Mouse (Mus musculus): ENCODE data around the gene Popdc2. TPM values are rescaled to one million over a fixed set of nuclear protein-coding genes. Genes with fewer than 3 reads are reported as not detected.
"Not testable (repeated sequence)": the region's sequence is repeated elsewhere in the genome, so short reads cannot be mapped to it uniquely, and the experiment has no call there.

The Popdc2 gene
- 14.8 and 15.4 TPM in 2 replicates for polyA plus RNA-seq (2015; fragmentation: Nextera tagmentation; extraction: Ambion mirVana)

- Histone ChIP-seq H3K4me3 (replicated peaks) (peak within 1 kb of the TSS; percentile 28), H3K4me1 (replicated peaks) (peaks cover 10% of the 10 kb centered on the region; the same call in 1 of the 2 replicates), H3K36me3 (no peaks in the 10 kb centered on the region), H3K27ac (peak within 1 kb of the TSS; percentile 27), H3K9me3 (no peaks in the 10 kb centered on the region), H3K9ac (peak within 1 kb of the TSS; percentile 28), H3K4me2 (replicated peaks) (peak within 1 kb of the TSS; percentile 46), H3K27me3 (replicated peaks) (no peaks in the 10 kb centered on the region)
- peak; percentile 42; the same call in 1 of the 2 replicates for ATAC-seq
- 17% methylated on average over 10 of the region's 10 CpGs for WGBS
Measured at GRCm38 (mm10) chr16:38361933-38362332, at the start of gene Popdc2. Gene Popdc2, plus strand, starts transcription at chr16:38362209.

GRCm38 (mm10) chr16:38318492-38318891, 43.5 kb upstream of the Popdc2 start:
- 77% methylated on average over 9 of the region's 9 CpGs for WGBS
- H3K9ac ChIP-seq = no peak overlapping the region
- no peak overlapping the region for H3K4me2 ChIP-seq (replicated peaks)
- no peaks in the 10 kb centered on the region for H3K27me3 ChIP-seq (replicated peaks)
- H3K4me1 ChIP-seq (replicated peaks) = no peaks in the 10 kb centered on the region
- H3K9me3 ChIP-seq = no peaks in the 10 kb centered on the region
- no peak overlapping the region for H3K4me3 ChIP-seq (replicated peaks)
- no peak for ATAC-seq
- H3K36me3 ChIP-seq = no peaks in the 10 kb centered on the region
- no peak overlapping the region for H3K27ac ChIP-seq

GRCm38 (mm10) chr16:38319087-38319486, 42.9 kb upstream of the Popdc2 start:
- no peak overlapping the region for H3K4me3 ChIP-seq (replicated peaks)
- 88% methylated on average over 4 of the region's 4 CpGs for WGBS
- no peak overlapping the region for H3K9ac ChIP-seq
- H3K4me2 ChIP-seq (replicated peaks) = no peak overlapping the region
- no peaks in the 10 kb centered on the region for H3K4me1 ChIP-seq (replicated peaks)
- H3K27me3 ChIP-seq (replicated peaks) = no peaks in the 10 kb centered on the region
- no peak overlapping the region for H3K27ac ChIP-seq
- no peaks in the 10 kb centered on the region for H3K9me3 ChIP-seq
- no peaks in the 10 kb centered on the region for H3K36me3 ChIP-seq
- no peak for ATAC-seq

- H3K4me3 ChIP-seq (replicated peaks) = no peak overlapping the region
- no peak overlapping the region for H3K9ac ChIP-seq
- H3K4me1 ChIP-seq (replicated peaks) = no peaks in the 10 kb centered on the region
- ATAC-seq = peak; percentile 28; the same call in 1 of the 2 replicates
- no peaks in the 10 kb centered on the region for H3K27me3 ChIP-seq (replicated peaks)
- no peaks in the 10 kb centered on the region for H3K36me3 ChIP-seq
- WGBS = 32% methylated on average over 17 of the region's 17 CpGs
- H3K27ac ChIP-seq = no peak overlapping the region
- H3K4me2 ChIP-seq (replicated peaks) = peak overlapping the region; percentile 41; the same call in 1 of the 2 replicates
- no peaks in the 10 kb centered on the region for H3K9me3 ChIP-seq
Measured at GRCm38 (mm10) chr16:38321452-38321935, 40.5 kb upstream of the Popdc2 start.

GRCm38 (mm10) chr16:38324311-38324710, 37.7 kb upstream of the Popdc2 start:
- no peak overlapping the region for H3K4me2 ChIP-seq (replicated peaks)
- H3K27me3 ChIP-seq (replicated peaks) = no peaks in the 10 kb centered on the region
- no peaks in the 10 kb centered on the region for H3K9me3 ChIP-seq
- H3K9ac ChIP-seq = no peak overlapping the region
- H3K27ac ChIP-seq = no peak overlapping the region
- WGBS = 88% methylated on average over 15 of the region's 15 CpGs
- no peaks in the 10 kb centered on the region for H3K4me1 ChIP-seq (replicated peaks)
- ATAC-seq = no peak
- no peak overlapping the region for H3K4me3 ChIP-seq (replicated peaks)
- no peaks in the 10 kb centered on the region for H3K36me3 ChIP-seq

GRCm38 (mm10) chr16:38326778-38327397, 35.1 kb upstream of the Popdc2 start:
- Histone ChIP-seq H3K9me3 (no peaks in the 10 kb centered on the region), H3K4me3 (replicated peaks) (no peak overlapping the region), H3K9ac (no peak overlapping the region), H3K36me3 (no peaks in the 10 kb centered on the region), H3K27me3 (replicated peaks) (no peaks in the 10 kb centered on the region), H3K4me2 (replicated peaks) (no peak overlapping the region), H3K4me1 (replicated peaks) (no peaks in the 10 kb centered on the region), H3K27ac (no peak overlapping the region)
- 86% methylated on average over 11 of the region's 11 CpGs for WGBS
- ATAC-seq = no peak

GRCm38 (mm10) chr16:38329340-38329739, 32.7 kb upstream of the Popdc2 start:
- Histone ChIP-seq H3K27ac (no peak overlapping the region), H3K9me3 (no peaks in the 10 kb centered on the region), H3K4me3 (replicated peaks) (no peak overlapping the region), H3K27me3 (replicated peaks) (no peaks in the 10 kb centered on the region), H3K36me3 (no peaks in the 10 kb centered on the region), H3K4me1 (replicated peaks) (no peaks in the 10 kb centered on the region), H3K9ac (no peak overlapping the region), H3K4me2 (replicated peaks) (no peak overlapping the region)
- 90% methylated on average over 3 of the region's 3 CpGs for WGBS
- ATAC-seq = no peak

- Histone ChIP-seq H3K27ac (no peak overlapping the region), H3K4me3 (replicated peaks) (no peak overlapping the region), H3K9me3 (no peaks in the 10 kb centered on the region), H3K4me1 (replicated peaks) (no peaks in the 10 kb centered on the region), H3K27me3 (replicated peaks) (no peaks in the 10 kb centered on the region), H3K9ac (no peak overlapping the region), H3K4me2 (replicated peaks) (no peak overlapping the region), H3K36me3 (no peaks in the 10 kb centered on the region)
- 30% methylated on average over 6 of the region's 6 CpGs for WGBS
- ATAC-seq = peak; percentile 87
Measured at GRCm38 (mm10) chr16:38334431-38334830, 27.6 kb upstream of the Popdc2 start.

GRCm38 (mm10) chr16:38338077-38338476, 23.9 kb upstream of the Popdc2 start:
- H3K9me3 ChIP-seq; H3K27me3 ChIP-seq (replicated peaks); H3K9ac ChIP-seq; H3K36me3 ChIP-seq; H3K27ac ChIP-seq; H3K4me1 ChIP-seq (replicated peaks); ATAC-seq; H3K4me3 ChIP-seq (replicated peaks); H3K4me2 ChIP-seq (replicated peaks): not testable (repeated sequence)
- 85% methylated on average over 4 of the region's 4 CpGs for WGBS

- no peaks in the 10 kb centered on the region for H3K9me3 ChIP-seq
Measured at GRCm38 (mm10) chr16:38341396-38342324, 20.3 kb upstream of the Popdc2 start, which contains the start of gene Maats1. Gene Maats1, minus strand, starts transcription at chr16:38342143.

GRCm38 (mm10) chr16:38344941-38345725, 16.9 kb upstream of the Popdc2 start:
- H3K27ac ChIP-seq = no peak overlapping the region
- no peak overlapping the region for H3K4me2 ChIP-seq (replicated peaks)
- 78% methylated on average over 3 of the region's 3 CpGs for WGBS
- no peaks in the 10 kb centered on the region for H3K36me3 ChIP-seq
- peaks cover 15% of the 10 kb centered on the region for H3K4me1 ChIP-seq (replicated peaks)
- H3K4me3 ChIP-seq (replicated peaks) = no peak overlapping the region
- no peaks in the 10 kb centered on the region for H3K27me3 ChIP-seq (replicated peaks)
- no peaks in the 10 kb centered on the region for H3K9me3 ChIP-seq
- no peak overlapping the region for H3K9ac ChIP-seq
- ATAC-seq = peak; percentile 29

More at GRCm38 (mm10) chr16:38341396-38342324, 20.3 kb upstream of the Popdc2 start, which contains the start of gene Maats1:
- 11% methylated on average over 30 of the region's 30 CpGs for WGBS
- Histone ChIP-seq H3K9ac (no peak within 1 kb of the TSS), H3K27me3 (replicated peaks) (no peaks in the 10 kb centered on the region), H3K4me3 (replicated peaks) (peak within 1 kb of the TSS; percentile 32), H3K4me1 (replicated peaks) (peaks cover 9% of the 10 kb centered on the region), H3K36me3 (no peaks in the 10 kb centered on the region), H3K27ac (no peak within 1 kb of the TSS), H3K4me2 (replicated peaks) (peak within 1 kb of the TSS; percentile 71)
- ATAC-seq = peak; percentile 89
